Mouse (Mus musculus): ENCODE results near the gene Asmt.

Gene Asmt

GRCm38 (mm10) chrX:170672594-170673092 is at the start of gene Asmt:
TSS of gene Asmt (plus strand) at chrX:170672644.
- no peak for DNase-seq (ENCODE audit: low read depth)

- DNase-seq (ENCODE audit: low read depth): no peak
Observed at GRCm38 (mm10) chrX:170673233-170673951, 948 bp downstream of the Asmt start.

GRCm38 (mm10) chrX:170674229-170674771 is 1.9 kb downstream of the Asmt start:
- DNase-seq (ENCODE audit: low read depth): no peak

- no peak for DNase-seq (ENCODE audit: low read depth)
Observed at GRCm38 (mm10) chrX:170674885-170675876, 2.7 kb downstream of the Asmt start.

GRCm38 (mm10) chrX:170675923-170676605 is 3.6 kb downstream of the Asmt start:
- DNase-seq (ENCODE audit: low read depth): no peak

- no peak for DNase-seq (ENCODE audit: low read depth)
Observed at GRCm38 (mm10) chrX:170676606-170677239, 4.3 kb downstream of the Asmt start.

GRCm38 (mm10) chrX:170677266-170677665 is 4.8 kb downstream of the Asmt start:
- no peak for DNase-seq (ENCODE audit: low read depth)

- DNase-seq (ENCODE audit: low read depth): no peak
Observed at GRCm38 (mm10) chrX:170677680-170678079, 5.2 kb downstream of the Asmt start.

All from c-Kit-positive CD71-negative TER-119-negative erythroid progenitor cells, embryonic 14.5 days (primary cell).